Mouse (Mus musculus) lung, adult 18-20 months (tissue): ENCODE results near the gene Flt3l.

Experiments
- DNase-seq, 2 experiments: peaks; one replicate each; pipeline ENCODE4 v3.0.0; 2022; ENCODE audit warnings: mixed read lengths in 2 of 2

Flt3l gene

GRCm38 (mm10) chr7:45095367-45095766, 40.9 kb downstream of the Flt3l start:
- peak; percentile 46 to 48 for DNase-seq

DNA sequence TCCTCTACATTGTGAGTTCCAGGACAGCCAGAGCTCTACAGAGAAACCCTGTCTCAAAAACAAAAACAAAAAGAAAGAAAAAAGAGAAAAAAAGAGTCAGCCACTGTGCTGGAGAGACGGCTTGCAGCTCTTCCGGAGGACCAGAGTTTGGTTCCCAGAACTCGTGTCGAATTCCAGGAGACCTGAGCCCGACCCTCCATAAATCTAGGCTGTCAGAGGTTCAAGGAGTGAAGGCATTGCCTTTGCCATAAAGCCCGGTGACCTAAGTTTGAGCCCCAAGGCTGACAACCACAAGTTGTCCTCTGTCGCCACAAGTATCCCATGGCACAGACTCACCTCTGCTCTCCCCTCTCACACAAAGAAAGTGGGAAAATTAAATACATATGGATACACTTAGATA, 42.1 kb downstream of the Flt3l start:
- DNase-seq: no peak

- no peak for DNase-seq
Measured at GRCm38 (mm10) chr7:45093516-45093905, 42.7 kb downstream of the Flt3l start.

DNA sequence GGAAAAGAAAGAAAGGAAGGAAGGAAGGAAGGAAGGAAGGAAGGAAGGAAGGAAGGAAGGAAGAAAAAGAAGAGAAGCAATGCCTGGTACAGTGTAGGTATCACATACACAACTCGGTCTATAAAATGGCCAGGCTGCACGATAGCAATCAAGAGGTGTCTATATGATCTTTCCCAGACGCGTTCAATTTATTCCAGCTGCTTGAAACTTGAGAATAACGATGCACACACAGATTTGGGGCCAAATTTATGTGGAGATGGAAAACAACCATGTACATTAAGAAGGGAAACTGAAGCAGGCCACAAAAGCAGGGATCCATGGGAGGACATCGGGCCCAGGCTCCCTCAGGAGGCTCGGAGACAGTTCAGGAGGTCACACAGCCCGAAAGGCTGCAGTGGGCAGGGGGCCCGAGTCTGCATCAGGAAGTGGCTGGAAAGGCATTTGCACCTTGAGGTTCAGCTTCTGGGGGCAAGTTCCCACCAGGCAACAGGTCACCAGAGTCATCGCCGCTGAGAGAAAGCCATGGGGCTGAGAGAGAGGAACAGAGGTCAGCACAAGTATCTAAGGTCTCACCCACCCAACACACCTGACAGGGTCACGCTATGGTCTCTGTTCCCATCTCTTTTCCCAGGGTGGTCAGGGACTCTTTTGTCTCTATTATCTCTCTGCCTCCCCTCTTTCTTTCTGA, 43.3 kb downstream of the Flt3l start:
- no peak for DNase-seq

GRCm38 (mm10) chr7:45092048-45092447, 44.2 kb downstream of the Flt3l start, which contains the start of gene Rcn3:
Gene Rcn3, minus strand, starts transcription at chr7:45092221.
- peak; percentile 72 to 73 for DNase-seq

- DNase-seq: no peak
Measured at GRCm38 (mm10) chr7:45091001-45091990, 44.9 kb downstream of the Flt3l start.

GRCm38 (mm10) chr7:45090251-45090977, 45.8 kb downstream of the Flt3l start:
- DNase-seq: no peak

DNA sequence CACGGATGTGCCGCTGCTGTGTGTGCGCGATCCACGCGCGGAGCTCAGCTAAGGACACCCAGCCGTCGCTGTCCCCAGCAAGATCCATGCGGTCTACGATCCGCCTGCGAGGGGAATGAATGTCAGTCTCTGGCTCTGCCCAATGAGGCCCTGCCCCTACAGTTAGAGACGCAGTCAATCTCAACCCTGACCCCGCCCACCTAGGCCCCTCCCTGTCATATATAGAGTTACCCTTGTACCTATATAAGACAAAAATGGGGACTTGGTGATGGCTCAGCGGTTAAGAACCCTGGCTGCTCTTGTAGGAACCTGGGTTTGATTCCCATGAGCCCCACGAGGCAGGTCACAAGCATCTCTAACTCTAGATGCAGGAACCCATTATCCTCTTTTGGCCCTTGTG, 47.6 kb downstream of the Flt3l start:
- DNase-seq: no peak

- DNase-seq: no peak
Measured at GRCm38 (mm10) chr7:45086084-45086483, 50.1 kb downstream of the Flt3l start.

GRCm38 (mm10) chr7:45083300-45083890, 52.8 kb downstream of the Flt3l start:
- DNase-seq: no peak

DNA sequence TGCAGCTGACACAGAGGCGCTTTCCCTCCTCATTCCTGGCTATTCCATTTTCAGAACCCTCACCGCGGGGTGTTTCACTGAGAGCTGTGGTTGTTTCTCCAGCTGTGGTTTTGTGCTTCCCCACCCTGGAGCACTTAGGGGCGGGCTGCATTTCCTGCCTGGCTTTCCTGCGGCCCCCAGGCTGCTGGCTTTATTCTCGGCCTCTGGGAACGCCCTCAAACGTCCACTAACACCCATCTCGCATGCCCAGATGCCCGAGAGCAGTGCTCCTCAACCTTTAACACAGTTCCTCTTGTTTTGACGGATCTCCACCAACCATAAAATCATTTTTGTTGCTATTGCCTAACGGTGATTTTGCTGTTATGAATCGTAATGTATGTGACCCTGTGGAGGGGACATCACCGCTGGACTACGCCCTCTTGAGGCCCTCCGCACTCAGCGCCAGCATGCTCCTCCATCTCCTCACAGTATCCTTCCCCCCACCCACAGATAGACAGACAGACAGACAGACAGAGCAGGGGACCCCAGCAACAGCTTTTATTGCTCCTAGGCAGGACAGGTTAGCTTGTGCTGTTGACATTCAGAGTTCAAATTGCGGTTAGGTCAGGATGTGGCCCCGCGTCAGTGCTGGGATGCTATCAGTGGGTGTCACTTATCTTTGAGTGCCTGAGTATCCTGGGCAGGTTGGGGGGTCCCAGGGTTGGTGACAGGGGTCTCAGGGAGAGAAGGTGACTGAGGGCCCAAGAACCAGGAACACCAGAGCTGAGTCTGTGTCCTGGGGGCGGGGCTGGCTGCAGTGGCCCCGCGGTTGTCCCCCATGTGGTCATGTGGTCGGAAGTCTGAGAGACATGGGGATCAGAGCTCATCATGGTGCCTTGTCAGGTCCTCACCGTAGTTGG, 53.6 kb downstream of the Flt3l start:
- DNase-seq: peak; percentile 70 to 72

DNA sequence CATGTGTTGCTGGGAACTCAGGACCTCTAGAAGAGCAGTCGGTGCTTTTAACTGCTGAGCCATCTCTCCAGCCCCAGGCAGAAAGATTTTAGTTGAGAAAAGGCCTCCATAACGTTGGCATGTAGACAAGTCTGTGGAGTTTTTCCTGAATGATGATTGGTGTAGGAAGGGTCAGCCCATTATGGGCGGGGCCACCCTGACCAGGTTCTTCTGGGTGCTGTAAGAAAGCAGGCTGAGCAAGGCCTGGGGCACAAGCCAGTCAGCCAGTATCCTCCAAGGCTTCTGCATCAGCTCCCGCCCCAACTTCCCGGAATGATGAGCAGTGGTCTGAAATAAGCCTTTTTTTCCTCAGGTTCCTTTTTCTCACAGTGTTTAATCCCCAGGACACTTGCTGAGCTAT, 55.2 kb downstream of the Flt3l start:
- DNase-seq: no peak

DNA sequence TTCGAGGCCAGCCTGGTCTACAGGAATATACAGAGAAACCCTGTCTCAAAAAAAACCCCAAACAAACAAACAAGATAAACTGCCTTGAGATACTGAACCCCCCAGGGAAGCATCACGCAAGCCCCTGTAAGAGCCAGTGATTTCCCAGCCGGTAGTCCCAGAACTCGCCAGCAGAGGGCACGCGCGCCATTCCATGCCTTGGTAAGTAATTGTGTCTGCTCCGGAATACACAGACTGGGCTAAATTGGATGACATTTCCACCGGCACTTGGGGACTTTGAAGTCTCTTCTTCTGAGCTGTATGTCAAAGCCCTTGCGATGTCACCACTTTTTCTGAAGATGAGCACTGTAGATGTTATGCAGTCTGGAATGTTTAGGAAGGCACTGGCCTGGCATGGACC, 56.4 kb downstream of the Flt3l start:
- peak; percentile 88 to 91 for DNase-seq
